Mouse (Mus musculus) bone marrow, adult 2 months (tissue): Measurements from ENCODE around the gene Pltp.

Experiments
- CTCF ChIP-seq: fragments of 200-500 bp; IDR thresholded peaks from 2 replicates; pipeline ENCODE4 v1.5.1; 2011; ENCODE audit warnings: low read length, control low read depth; ENCODE audit not compliant: control insufficient read depth, insufficient read depth
- POLR2A ChIP-seq: fragments of 200-500 bp; IDR thresholded peaks from 2 replicates; pipeline ENCODE4 v1.6.1; 2011; ENCODE audit warnings: low read depth, mild to moderate bottlenecking, control low read depth, low read length, borderline replicate concordance; ENCODE audit not compliant: control insufficient read depth

DNA sequence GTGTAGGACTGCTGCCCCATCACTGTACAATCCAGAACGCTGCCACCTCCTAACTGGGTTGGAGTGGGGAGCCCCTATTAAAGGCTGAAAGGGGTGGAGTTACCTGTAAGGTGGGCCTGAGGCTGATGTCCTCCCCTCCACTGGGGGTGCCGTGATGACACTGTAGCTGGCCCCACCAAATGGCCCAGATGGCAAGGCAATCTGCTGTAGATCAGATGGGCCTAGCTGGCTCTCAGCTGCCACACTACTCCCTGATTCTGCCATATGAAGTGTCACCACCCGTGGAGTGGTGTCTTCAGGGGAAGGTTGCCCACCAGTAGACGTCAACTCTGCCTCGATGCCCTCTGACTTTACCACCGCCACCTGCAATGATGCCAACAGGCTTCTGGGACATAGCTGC, 38.4 kb upstream of the Pltp start:
- TF ChIP-seq POLR2A = no peak
- no peak for TF ChIP-seq CTCF
